Mouse (Mus musculus) E14TG2a.4 (cell line): ENCODE measurements around the gene Rasgrf2.

Source experiments
- CTCF ChIP-seq: conservative IDR thresholded peaks from 2 replicates; pipeline ENCODE4 v1.5.1; 2014; ENCODE audit warnings: low read length
- NANOG ChIP-seq: IDR thresholded peaks from 2 replicates; pipeline ENCODE4 v1.6.1; 2014; ENCODE audit warnings: borderline replicate concordance, low read length, mixed read lengths

DNA sequence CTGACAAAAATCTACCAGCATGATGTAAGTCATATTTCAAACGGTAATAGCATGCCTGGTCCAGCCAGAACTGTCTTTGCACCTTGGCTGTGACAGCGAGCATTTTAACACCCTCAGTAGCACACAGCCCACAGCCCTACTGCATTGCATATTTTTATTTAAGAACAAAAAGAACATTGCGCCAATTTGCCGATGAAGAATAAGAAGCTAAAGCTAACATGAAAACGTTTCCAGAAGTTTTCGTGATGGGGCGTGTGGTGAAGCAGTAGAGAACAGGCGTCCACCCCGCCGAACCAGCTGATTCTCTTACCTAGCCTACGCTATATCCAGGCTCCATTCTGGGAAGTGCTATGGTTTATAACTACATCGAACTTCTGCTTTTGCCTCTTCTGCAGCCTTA lies 77.7 kb downstream of the Rasgrf2 start:
- TF ChIP-seq CTCF: no peak
- TF ChIP-seq NANOG: no peak
